Mouse (Mus musculus) testis, postnatal 14 days (tissue): ENCODE measurements around the gene Cadm1.
A peak's percentile ranks its signal among the peaks of the same experiment; 100 is the strongest.

Experiments used
- DNase-seq: peaks from one replicate; pipeline ENCODE4 v3.0.0; 2021; ENCODE audit warnings: low spot score

Cadm1 gene

DNA sequence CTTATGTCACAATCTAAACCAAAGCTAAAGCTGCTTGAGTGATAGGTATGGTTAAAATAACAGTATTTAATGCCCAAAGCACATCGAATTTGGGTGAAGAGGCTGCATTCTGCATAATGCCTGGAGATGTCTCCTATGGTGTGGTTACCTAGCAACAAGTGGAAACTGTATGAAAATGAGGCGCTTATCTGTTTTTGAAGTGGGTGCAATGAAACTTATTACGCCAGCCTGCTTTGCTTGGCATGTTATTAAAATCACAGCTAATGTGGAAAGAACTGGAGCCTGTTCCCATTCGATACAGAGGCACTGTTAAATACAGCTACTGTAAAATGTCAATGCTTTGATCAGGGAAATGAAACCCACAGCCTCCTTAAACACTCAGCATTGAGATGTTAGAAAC is 79.5 kb downstream of the Cadm1 start:
- no peak for DNase-seq

DNA sequence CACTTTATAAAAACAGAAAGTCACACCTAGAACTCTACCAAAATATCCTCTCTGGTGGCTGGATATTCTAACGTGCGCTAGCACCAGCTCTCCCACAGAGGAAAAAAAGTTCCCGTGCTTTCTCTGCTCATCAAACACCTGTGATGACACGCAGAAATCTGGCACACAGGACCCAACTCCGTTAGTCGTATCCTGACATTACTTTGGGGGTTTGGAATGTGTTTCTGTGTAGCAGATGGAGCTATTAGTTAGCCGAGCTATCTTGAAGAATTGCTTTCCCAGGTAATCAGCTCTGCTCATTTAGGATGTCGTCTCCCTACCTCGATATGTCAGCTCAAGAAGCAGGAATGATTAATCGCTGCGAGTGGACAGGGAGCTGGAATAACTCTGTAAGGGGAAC is 80.3 kb downstream of the Cadm1 start:
- DNase-seq, result no peak

- DNase-seq, result no peak
These were observed 83.0 kb downstream of the Cadm1 start for GRCm38 (mm10) chr9:47612894-47613412.

DNA sequence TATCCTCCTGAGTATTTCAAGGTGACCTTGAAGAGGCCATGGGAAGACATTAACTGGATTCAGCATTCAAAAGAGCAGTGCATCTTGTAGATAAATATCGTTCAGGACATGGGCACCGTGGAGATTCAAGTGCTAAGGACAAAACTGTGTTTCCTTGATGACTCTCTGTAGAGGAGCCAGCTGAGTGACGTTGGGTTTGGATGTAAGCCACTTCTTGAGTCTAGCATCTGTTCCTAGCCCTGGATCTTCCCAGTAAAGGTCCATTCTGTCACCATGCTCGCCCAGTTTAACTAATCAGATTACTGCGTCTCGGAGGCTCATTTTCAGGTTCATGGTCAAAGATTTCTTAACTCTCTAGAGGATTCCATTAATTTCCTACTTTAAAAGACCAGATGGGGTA is 85.1 kb downstream of the Cadm1 start:
- DNase-seq, result no peak

DNA sequence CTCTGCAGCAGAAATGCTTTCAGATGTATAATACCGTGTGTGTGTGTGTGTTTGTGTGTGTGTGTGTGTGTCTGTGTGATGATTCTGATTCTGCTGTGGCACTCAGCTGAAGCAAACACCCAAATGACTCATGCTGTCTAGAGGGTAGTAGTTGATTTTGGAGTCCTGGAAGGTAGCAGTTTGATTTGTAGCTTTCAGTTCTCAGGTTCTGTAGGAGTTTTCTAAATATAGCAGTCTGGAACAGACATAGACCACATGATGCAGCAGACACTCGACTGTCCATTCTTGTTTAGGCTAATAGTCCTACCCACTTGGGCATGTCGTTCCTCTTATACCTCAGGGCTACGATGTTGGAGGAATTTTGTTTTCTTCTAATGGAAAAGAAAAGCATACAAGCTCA is 86.4 kb downstream of the Cadm1 start:
- no peak for DNase-seq

DNA sequence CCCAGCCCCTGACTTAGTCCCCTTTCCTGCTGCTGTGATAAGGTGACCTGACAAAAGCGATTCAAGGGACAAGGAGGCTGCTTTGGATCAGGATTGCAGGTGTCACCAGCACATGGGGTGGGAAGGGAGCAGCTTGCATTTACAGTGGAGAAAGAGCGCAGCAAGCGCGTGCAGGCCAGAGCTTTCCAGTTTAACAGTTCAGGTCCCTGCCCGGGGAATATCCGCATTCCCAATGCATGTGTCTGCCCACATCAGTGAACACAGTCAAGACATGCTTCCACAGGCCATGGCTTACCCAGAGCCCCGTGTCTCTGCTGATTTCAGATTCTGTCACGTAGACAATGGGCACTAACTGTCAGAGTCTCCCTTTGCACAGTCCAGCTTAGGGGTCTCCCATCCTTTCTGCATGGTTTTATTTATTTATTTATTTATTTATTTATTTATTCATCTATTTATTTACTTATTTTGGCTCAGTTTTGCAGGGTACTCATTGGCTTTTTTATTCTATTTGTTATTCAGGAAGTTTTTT is 89.6 kb downstream of the Cadm1 start:
- DNase-seq, result no peak

DNA sequence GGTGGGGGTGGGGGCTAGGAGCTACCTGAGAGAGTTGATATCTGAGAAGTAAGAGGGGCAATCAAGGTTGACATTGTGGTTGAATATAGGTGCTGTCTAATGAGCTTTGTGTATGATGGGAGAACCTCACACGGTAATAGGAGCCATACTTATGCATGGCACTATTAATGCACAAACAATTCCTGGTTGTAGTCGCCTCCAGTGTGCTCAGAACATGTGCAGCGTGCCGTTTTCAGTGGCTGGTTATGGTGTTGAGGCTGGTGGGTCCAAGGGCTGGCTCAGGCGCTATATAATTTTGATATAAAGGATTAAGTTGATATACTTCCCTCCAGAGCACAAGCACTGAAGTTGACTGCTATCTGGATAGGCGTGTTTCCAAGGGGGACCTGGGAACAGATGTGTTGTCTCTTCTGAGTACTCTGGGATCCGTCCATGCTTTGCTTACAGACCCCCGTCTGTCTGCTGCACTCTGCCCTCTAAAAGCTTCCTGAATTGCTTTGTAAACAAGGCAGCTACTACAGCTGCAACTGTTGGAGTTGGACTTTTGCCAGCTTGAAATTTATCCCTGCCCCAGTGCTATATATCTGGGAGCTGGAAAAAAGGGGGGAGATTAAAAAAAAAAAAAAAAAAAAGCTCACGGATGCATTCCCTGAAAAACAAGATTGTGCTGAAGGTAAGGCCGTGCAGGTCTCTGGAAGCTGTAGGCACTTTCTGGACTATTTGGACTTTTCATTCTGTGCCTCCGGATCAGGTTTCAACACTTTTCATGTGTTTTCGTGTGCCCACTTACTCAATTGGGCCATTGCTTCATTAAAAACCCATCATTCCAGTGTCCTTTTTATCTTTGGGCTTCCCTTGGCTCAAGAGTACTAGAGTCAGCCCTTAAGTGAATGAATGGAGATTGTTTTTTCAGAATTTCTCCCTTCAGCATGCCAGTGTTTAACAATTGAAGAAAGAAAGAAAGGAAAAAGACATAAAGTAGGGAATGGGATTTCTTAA is 93.8 kb downstream of the Cadm1 start:
- DNase-seq, result no peak

GRCm38 (mm10) chr9:47624565-47625520 is 94.9 kb downstream of the Cadm1 start:
- DNase-seq, result peak; percentile 21

DNA sequence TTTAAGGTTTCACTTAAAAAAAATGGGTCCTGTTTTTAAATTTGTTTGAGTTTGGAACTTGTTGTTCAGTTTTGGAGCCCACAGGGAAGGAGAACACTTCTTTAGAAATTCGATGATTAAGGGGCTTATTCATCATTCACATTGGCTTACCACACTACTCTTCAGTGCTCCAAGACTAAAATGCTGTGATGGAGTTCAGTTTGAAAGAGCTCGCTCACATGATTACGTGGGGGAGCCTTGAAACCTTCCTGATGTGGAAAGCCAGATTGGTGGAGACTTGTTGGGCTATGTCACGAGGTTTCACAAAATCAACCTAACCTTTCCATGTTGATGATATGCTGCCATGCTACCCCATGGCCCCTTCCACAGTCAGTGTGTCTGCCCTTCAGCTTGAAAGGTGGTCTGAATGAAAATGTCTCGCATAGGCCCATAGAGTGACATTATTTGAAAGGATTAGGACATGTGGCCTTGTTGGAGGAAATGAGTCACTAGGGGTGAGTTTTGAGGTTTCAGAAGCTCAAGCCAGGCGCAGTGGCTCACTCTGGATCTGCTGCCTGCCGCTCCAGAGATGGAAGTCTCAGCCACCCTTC is 95.7 kb downstream of the Cadm1 start:
- no peak for DNase-seq

DNA sequence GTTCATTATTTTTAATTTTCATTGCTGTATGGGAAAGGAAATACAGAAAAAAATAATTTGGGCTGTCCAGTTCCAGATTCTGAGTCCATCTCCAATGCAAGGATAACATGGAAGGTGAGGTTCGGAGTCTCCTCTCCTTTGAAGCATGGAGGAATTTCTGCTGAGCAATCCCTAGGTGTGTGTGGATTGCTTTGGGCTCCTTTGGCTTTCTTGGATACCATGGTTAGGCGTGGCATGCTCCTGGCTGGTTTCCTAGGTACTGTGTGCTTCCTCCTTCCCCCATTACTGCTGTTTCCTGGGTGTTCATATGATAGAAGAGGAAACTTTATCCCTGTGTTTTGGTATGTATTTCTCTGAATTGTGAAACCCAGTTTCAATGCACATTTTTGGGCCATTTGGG is 98.0 kb downstream of the Cadm1 start:
- no peak for DNase-seq

DNA sequence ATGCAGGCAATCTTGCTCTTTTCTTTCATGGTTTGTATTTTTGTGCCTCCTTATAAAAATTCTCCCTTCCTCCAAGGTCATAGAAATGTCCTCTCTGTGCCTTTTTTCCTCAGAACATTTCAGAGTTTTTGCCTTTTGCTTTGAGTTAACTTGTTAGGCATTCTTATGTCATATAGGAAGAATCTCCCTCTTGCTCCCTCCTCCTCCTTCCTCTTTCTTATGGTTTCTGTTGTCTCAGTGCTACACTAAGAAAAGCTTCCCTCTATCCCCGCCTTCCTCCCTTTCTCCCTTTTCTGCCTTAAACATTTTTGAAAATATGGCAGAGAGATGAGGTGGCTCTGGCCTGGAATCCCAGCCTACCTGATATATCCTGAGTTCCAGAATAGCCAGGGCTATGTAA is 98.6 kb downstream of the Cadm1 start:
- DNase-seq, result no peak

DNA sequence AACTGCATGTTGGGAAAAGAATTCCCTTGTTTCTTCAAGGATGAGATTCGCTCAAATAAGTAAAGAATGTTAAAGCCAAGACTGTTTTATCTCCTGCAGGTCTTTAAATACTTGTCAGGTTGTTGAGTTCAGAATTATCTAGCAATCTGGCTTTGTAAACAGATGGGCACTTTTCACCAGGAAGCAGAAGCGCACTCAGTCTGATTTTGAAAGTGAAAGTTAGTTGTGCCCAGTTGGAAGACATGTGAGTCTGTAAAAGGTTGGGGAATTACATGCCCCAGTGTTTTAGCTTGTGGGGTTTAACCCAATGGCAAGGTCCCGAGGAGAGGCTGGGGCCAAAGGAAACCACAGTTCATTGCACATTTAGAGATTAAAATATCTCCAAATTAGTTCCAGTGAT is 104.7 kb downstream of the Cadm1 start:
- no peak for DNase-seq

- DNase-seq, result no peak
These were observed 112.7 kb downstream of the Cadm1 start for GRCm38 (mm10) chr9:47642663-47643062.

DNA sequence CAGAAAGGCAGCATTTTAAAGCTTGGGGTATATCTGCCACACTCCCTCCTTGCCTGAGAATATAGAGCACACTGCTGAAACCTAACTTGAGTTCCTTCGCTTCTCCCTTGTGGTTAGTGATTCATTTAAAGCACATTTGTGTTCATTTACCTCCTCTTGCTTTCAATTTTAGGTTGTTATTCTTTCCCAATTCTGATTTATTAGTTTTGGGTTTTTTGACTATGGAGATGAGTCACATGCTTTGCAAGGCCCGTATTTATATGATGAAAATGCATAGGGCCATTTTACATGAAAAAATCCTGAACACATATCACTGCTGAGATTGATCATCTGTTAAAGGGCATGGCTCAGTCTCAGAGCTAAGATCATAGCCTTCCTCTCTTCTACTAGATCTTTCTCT is 115.1 kb downstream of the Cadm1 start:
- DNase-seq, result no peak

DNA sequence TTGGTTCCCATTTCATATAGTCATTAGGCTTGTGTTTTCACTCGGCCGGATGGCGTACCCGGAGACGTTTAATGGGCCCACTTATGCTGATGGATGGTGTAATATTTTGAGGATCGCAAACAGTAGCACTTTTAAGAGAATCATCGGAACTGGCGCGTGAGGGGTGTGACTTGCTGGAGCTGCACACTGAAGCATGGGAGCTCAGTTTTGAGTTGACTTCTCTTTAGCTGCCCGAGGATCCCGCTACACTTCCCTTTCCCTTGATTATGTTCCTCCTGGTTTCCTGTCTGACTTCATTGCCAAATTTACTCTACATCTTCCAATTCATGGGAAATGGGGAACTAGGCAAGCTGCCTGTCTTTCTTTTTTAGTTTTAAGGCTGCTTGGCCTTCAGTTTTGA is 121.5 kb downstream of the Cadm1 start:
- DNase-seq, result no peak

GRCm38 (mm10) chr9:47652203-47652602 is 122.2 kb downstream of the Cadm1 start:
- DNase-seq, result no peak

DNA sequence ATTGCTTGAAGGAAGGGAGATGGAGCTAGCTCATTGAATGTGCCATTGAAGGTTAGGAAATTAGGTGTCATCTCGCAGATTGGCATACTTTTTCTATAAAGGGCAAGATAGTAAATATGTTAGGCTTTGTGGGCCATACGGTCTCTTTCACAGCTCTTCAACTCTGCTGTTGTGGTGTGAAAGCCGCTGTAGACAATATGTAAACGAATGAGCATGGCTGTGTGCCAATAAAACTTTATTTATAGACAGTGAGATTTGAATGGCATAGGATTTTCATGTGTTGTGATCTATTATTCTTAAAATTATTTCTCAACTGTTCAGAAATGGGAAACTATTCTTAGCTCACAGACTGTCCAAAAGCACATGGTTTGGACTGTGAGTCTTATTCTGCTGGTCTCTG is 123.0 kb downstream of the Cadm1 start:
- no peak for DNase-seq

GRCm38 (mm10) chr9:47659366-47660090 is 129.6 kb downstream of the Cadm1 start:
- DNase-seq, result no peak

- no peak for DNase-seq
These were observed 131.6 kb downstream of the Cadm1 start for GRCm38 (mm10) chr9:47661611-47662010.

DNA sequence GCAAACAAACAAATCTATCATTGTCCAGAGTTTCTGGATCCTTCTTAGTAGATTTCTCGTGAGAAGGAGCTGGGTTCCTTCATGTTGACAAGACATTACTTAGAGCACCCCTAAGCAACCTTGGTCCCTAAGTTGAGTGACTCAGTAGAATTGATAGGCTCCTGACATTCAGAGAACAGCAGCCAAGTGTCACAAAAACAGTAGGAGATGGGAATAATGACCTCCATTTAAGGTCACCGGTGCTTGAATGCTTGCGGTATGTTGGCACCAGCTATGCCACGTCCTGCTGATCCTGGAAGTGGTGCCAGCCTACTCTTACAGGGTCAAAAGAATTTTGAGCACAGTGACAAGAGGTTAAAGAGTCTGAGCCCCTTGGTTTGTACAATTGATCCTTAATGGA is 139.2 kb downstream of the Cadm1 start:
- DNase-seq, result no peak

DNA sequence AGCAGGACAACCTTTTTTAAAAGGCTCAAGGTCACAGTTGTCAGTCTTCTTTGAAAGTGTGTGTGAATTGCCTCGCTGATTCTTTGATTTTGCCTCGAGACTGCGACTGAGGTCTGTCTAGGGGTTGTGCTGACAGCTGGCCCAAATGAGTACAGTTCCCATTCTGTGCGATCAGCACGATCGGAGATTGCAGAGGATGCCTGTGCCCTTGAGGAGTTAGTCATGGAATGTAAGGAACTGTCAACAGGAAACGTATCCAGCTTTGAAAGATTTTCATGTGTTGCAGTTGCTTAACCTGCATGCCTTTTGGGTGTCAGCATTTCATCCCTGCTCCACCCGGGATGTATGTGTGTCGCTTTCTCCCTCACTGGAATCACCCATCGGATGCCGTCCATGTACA is 141.6 kb downstream of the Cadm1 start:
- DNase-seq, result no peak
